Mouse (Mus musculus): ENCODE measurements around the gene Flot1. TPM values are rescaled to one million over a fixed set of nuclear protein-coding genes. Genes with fewer than 3 reads are reported as not detected.

Flot1 gene
- total RNA-seq (2014; fragmentation: Nextera tagmentation) (68.5 and 73.7 TPM in 2 replicates), total RNA-seq (2017) (93.5 and 97.6 TPM in 2 replicates), polyA plus RNA-seq (2012) (65.3 and 84.9 TPM in 2 replicates)

DNA sequence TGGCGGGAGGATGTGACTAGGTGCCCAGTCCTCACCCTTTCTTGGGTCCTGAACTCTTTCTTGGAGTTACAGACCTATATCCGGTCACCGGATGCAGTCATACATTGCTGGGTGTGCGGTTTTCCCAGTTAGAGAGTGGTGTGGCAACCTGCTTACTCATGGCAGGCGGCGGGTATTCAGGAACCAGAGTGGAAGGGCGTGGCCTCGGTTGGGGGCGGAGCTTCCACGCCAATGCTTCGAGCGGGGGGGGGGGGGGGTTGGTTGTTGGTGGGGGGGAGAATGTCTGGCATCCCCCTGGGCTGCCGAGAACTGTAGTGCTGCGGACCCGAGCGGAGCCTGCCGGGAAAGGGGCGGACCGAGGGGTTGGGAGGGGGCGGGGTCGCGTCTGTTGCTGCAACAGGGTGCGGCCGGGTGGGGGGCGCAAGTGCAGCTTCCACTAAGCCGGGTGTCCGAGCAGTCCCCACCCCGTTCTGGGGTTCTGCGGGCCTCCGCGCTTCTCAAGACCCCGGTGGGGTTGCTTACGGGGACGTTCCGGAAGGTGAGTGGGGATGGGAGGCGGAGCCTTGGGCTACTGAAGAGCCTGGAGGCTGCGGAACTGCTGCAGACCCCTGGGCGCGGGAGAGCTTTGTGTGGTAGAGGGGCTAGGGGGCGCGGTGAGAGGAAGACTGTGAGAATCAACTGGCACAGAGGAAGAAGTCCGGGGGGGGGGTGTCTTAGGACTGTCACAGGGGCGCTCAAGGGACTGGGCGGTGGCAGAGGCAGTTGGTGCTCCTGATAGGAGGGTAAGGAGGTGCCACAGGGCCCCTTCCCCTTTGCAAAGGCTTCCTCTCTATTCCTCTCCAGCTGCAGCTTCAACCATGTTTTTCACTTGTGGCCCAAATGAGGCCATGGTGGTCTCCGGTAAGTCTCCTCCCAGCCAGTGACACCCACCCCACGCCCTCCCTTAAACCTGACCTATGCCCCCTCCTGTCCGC lies at the start of gene Flot1:
Flot1 (plus strand) TSS at position 267 of the 974 bp plus-strand sequence.
- DNase-seq (ENCODE audit: low spot score): peak; percentile 77
- Histone ChIP-seq H3K4me3 (ENCODE audit: low read depth, low read length) (peak within 1 kb of the TSS; percentile 87), H3K9me3 (replicated peaks) (peaks cover 8% of the 10 kb centered on the region), H3K27me3 (ENCODE audit: insufficient read depth, low read length) (no peaks in the 10 kb centered on the region), H3K36me3 (replicated peaks) (peaks cover 48% of the 10 kb centered on the region), H3K4me1 (ENCODE audit: insufficient read depth, low read depth, low read length) (peaks cover 69% of the 10 kb centered on the region)
- no peak for TF ChIP-seq POLR2AphosphoS5 (IDR thresholded peaks at IDR 0.05; ENCODE audit: insufficient replicate concordance, low read depth, low read length)
- TF ChIP-seq TAL1 (conservative IDR thresholded peaks at IDR 0.05; ENCODE audit: low read depth, low read length): no peak
- no peak for TF ChIP-seq GATA1 (IDR thresholded peaks at IDR 0.05; ENCODE audit: borderline replicate concordance, low read length)
- no peak for TF ChIP-seq CTCF (IDR thresholded peaks at IDR 0.05; ENCODE audit: low read depth, low read length)
- no peak for TF ChIP-seq GATA2 (IDR thresholded peaks at IDR 0.05; ENCODE audit: borderline replicate concordance, low read depth, low read length)
- ATAC-seq (ENCODE audit: extremely low read depth, insufficient number of reproducible peaks, low FRiP score, poor library complexity, severe bottlenecking): peak; percentile 73

DNA sequence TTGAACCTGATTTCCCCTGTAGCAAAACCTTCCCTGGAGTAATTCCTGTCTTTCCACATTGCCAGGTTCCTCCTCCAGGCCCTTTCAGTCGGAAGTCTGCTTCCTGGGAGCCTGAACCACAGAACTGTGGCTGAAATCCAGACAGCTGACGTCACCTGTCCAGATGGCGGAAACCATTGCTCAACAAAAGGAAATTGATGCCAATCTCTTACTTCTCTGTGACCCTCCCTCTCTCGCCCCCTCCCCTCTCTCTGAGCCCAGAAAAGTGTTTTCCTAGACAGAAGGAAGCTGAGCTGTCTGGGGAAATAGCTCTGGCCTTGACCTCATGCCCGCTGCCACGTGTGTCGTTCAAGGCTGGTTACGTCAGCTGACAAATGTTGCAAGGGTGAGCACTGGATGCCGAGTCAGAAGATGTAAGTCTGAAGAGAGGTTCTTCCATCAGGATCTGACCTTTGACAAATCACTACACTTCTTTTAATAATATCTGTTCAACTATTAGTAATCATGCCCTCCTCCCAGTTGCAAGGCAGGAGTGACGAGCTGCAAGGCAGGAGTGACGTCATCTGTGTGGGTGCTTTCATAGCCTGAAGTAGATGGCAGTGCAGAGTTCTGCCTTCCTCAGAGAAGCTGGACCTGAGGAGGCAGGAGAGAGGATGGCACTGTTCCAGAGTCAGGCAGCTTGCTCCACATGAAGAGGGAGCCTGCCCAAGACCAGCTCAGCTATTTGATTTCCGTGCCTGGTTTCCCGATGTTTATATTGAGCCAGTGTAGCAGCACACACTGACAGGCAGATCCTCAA lies 46.0 kb upstream of the Flot1 start:
- TF ChIP-seq CTCF (IDR thresholded peaks at IDR 0.05; ENCODE audit: low read depth, low read length) (no peak), TAL1 (conservative IDR thresholded peaks at IDR 0.05; ENCODE audit: low read depth, low read length) (no peak), GATA2 (IDR thresholded peaks at IDR 0.05; ENCODE audit: borderline replicate concordance, low read depth, low read length) (no peak), POLR2AphosphoS5 (IDR thresholded peaks at IDR 0.05; ENCODE audit: insufficient replicate concordance, low read depth, low read length) (no peak), GATA1 (IDR thresholded peaks at IDR 0.05; ENCODE audit: borderline replicate concordance, low read length) (no peak)
- DNase-seq (ENCODE audit: low spot score) (no peak), ATAC-seq (ENCODE audit: extremely low read depth, insufficient number of reproducible peaks, low FRiP score, poor library complexity, severe bottlenecking) (no peak)
- H3K27me3 ChIP-seq (ENCODE audit: insufficient read depth, low read length): peaks cover 15% of the 10 kb centered on the region
- peaks cover 32% of the 10 kb centered on the region for H3K4me1 ChIP-seq (ENCODE audit: insufficient read depth, low read depth, low read length)
- no peaks in the 10 kb centered on the region for H3K36me3 ChIP-seq (replicated peaks)
- no peaks in the 10 kb centered on the region for H3K9me3 ChIP-seq (replicated peaks)
- H3K4me3 ChIP-seq (ENCODE audit: low read depth, low read length): no peak overlapping the region

DNA sequence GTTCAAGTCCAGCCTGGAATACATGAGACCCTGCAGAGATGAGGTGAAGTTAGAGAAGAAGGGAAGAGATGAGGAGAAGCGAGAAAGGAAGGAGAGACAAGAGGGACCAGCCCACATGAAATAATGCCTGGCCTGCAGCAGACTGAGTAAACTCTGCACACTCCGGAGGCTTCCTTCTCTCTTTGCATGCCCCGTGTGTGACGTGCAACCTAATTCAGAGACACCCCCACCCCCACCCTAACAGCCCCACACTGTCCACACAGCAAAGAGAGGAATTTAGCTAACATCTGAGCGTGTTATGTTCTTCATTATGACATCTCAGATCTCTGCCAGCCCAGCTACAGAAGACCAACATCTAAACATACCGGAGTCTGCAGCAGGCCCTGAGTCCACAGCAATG lies 44.1 kb upstream of the Flot1 start:
- Histone ChIP-seq H3K27me3 (ENCODE audit: insufficient read depth, low read length) (peaks cover 11% of the 10 kb centered on the region), H3K4me3 (ENCODE audit: low read depth, low read length) (no peak overlapping the region), H3K4me1 (ENCODE audit: insufficient read depth, low read depth, low read length) (peaks cover 37% of the 10 kb centered on the region), H3K9me3 (replicated peaks) (no peaks in the 10 kb centered on the region), H3K36me3 (replicated peaks) (no peaks in the 10 kb centered on the region)
- TF ChIP-seq POLR2AphosphoS5 (IDR thresholded peaks at IDR 0.05; ENCODE audit: insufficient replicate concordance, low read depth, low read length) (no peak), GATA2 (IDR thresholded peaks at IDR 0.05; ENCODE audit: borderline replicate concordance, low read depth, low read length) (no peak), GATA1 (IDR thresholded peaks at IDR 0.05; ENCODE audit: borderline replicate concordance, low read length) (no peak), CTCF (IDR thresholded peaks at IDR 0.05; ENCODE audit: low read depth, low read length) (no peak), TAL1 (conservative IDR thresholded peaks at IDR 0.05; ENCODE audit: low read depth, low read length) (no peak)
- no peak for ATAC-seq (ENCODE audit: extremely low read depth, insufficient number of reproducible peaks, low FRiP score, poor library complexity, severe bottlenecking)
- DNase-seq (ENCODE audit: low spot score): no peak

DNA sequence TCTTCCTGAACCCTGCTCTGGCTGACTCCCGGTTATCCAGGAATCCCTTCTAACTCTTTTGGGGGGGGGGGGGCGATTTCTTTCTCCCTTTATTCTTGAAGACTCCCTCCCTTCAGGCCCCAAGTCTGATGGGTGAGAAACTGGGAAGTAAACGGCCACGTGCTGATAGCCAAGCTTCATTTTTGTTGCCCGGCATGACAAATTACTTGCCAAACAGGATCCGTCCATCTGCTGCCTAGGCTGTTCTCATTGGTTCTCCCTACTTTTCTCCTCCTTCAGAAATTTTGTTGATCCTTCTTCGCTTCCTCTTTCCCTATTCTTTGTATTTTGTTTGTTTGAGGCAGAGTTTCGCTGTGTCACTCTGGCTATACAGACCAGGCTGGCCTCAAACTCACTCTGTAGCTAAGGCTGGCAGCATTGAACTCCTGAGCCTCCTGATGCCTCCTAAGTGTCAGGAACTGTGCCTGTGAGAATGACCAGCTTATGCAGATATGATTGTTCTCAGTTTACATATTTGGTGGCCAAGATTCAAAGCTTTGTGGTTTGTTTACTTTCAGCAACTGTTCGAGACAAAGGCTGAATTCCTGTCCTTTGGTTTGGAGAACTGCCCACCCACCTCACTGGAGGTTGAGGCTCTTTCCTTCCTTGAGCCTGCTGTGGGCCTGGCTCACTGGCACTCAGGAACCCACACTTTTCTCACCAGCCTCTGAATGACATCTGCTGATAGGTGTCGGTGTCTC lies 43.4 kb upstream of the Flot1 start:
- no peak for DNase-seq (ENCODE audit: low spot score)
- Histone ChIP-seq H3K4me1 (ENCODE audit: insufficient read depth, low read depth, low read length) (peaks cover 39% of the 10 kb centered on the region), H3K9me3 (replicated peaks) (no peaks in the 10 kb centered on the region), H3K4me3 (ENCODE audit: low read depth, low read length) (no peak overlapping the region), H3K27me3 (ENCODE audit: insufficient read depth, low read length) (peaks cover 5% of the 10 kb centered on the region; the same call in 1 of the 2 replicates), H3K36me3 (replicated peaks) (no peaks in the 10 kb centered on the region)
- TF ChIP-seq GATA2 (IDR thresholded peaks at IDR 0.05; ENCODE audit: borderline replicate concordance, low read depth, low read length) (no peak), CTCF (IDR thresholded peaks at IDR 0.05; ENCODE audit: low read depth, low read length) (no peak), POLR2AphosphoS5 (IDR thresholded peaks at IDR 0.05; ENCODE audit: insufficient replicate concordance, low read depth, low read length) (no peak), GATA1 (IDR thresholded peaks at IDR 0.05; ENCODE audit: borderline replicate concordance, low read length) (no peak), TAL1 (conservative IDR thresholded peaks at IDR 0.05; ENCODE audit: low read depth, low read length) (no peak)
- ATAC-seq (ENCODE audit: extremely low read depth, insufficient number of reproducible peaks, low FRiP score, poor library complexity, severe bottlenecking): no peak

DNA sequence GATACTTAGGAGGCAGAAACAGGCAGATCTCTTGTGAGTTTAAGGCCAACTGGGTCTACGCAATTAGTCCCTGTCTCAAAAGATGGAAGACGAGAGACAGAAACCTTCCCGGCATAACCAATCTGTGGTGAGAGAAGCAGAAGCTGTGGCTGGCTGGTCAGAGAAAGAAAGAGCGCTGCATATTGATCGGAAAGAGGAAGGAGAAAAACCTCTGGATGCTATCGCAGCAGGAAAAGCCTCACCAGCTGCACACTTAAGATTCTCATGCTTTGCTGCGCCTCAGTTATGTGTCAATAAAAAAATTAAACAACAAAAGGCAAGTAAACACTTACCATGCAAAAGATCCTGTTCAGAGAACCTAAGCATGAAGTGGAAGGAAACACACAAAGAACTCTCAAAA lies 42.7 kb upstream of the Flot1 start:
- H3K36me3 ChIP-seq (replicated peaks): no peaks in the 10 kb centered on the region
- no peak overlapping the region for H3K4me3 ChIP-seq (ENCODE audit: low read depth, low read length)
- TF ChIP-seq POLR2AphosphoS5 (IDR thresholded peaks at IDR 0.05; ENCODE audit: insufficient replicate concordance, low read depth, low read length) (no peak), GATA2 (IDR thresholded peaks at IDR 0.05; ENCODE audit: borderline replicate concordance, low read depth, low read length) (no peak), TAL1 (conservative IDR thresholded peaks at IDR 0.05; ENCODE audit: low read depth, low read length) (no peak), CTCF (IDR thresholded peaks at IDR 0.05; ENCODE audit: low read depth, low read length) (no peak), GATA1 (IDR thresholded peaks at IDR 0.05; ENCODE audit: borderline replicate concordance, low read length) (no peak)
- H3K27me3 ChIP-seq (ENCODE audit: insufficient read depth, low read length): peaks cover 5% of the 10 kb centered on the region; the same call in 1 of the 2 replicates
- no peak for ATAC-seq (ENCODE audit: extremely low read depth, insufficient number of reproducible peaks, low FRiP score, poor library complexity, severe bottlenecking)
- peaks cover 45% of the 10 kb centered on the region for H3K4me1 ChIP-seq (ENCODE audit: insufficient read depth, low read depth, low read length)
- no peak for DNase-seq (ENCODE audit: low spot score)
- no peaks in the 10 kb centered on the region for H3K9me3 ChIP-seq (replicated peaks)

All from G1E (cell line).